Mouse (Mus musculus): Measurements from ENCODE around the gene Dnmt3a.

Dnmt3a gene

DNA sequence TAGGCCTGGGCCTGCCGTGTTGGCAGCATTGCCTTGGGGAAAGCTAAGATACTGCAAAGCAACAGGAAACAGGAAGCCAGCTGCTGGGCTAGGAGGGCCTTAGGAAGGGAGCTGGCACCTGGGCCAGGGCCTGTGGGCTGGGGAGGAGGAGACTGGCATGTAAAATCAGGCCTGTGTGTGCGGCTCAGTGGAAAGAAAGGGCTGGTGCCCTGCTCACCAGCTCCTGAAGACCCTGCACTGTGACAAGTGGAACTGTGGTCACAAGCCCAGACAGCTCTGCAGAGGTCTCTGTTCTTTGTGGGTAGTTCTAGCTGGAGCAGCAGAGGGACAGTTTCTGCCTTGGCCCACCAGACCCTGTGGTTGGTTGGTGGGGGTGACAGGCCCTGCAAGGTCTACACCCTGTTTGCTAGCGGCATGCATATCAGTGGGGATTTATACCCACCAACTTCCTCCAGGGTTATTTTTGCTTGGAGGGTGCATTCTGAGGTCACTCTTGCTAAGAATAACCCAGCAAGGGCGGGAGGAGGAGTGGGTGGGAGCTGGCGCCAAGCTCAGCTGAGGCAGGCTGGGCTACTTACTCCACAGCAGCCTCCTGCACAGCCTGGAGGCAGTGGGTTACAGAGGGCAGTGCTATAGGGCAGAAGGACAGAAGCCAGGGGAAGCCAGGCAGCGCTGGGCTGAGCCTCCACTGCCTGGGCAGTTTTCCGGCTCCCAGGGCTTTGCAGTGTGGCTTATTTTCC lies 50.1 kb downstream of the Dnmt3a start:
- peak; percentile 70 for DNase-seq (ENCODE audit: low spot score)

DNA sequence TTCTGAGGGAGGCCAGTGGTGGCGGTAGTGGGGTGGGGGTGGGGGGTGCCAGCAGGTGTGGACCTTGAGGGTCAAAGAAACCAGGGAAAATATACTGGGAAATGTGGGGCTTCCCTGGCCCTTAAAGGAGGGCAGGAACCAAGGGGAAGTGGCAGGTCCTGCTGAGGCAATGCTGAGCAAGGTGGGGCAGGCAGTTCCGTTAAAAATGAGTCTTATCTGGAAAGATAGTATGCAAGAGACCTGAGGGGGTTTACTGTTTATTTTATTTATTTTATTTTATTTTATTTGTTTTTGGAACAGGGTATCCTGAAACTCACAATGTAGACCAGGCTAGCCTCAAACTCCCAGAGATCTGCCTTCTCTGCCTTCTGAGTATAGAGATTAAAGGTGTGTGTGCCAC lies 50.9 kb downstream of the Dnmt3a start:
- DNase-seq (ENCODE audit: low spot score) = no peak

DNA sequence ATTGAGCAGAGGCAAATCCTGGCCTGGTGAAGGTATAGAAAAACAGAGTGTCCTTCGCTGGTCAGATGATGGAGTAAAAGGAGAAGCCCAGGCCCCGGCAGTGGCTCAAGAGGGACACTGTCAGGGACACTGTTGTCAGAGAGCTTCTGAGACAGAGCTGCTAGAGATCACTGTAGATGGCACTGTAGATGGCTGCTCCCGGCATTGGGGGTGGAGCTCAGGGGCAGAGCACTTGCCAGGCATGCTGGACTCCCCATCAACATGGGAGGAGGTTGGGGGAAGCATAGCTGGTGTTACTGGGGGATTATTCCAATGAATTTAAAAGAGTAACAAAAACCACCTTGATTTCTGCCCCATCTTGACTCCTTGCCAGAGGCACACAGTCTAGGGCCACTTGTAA lies 51.4 kb downstream of the Dnmt3a start:
- no peak for DNase-seq (ENCODE audit: low spot score)

DNA sequence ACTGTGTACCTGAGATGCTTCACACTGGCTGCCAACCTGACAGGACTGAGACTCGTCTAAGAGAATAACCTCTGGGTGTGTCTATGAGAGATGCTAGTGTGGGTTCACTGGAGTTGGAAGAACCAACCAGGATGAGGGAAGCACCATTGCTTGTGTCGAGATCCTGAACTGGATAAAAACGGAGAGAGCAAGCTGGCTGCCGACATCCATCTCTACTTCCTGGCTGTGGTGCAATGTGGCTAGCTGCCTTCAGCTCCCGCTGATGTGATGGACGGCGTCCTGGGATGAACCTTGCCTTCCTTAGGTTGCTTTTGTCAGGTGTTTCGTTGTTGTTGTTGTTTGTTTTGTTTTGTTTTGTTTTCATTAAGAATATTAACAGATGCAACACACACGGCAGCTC lies 52.0 kb downstream of the Dnmt3a start:
- DNase-seq (ENCODE audit: low spot score) = no peak

DNA sequence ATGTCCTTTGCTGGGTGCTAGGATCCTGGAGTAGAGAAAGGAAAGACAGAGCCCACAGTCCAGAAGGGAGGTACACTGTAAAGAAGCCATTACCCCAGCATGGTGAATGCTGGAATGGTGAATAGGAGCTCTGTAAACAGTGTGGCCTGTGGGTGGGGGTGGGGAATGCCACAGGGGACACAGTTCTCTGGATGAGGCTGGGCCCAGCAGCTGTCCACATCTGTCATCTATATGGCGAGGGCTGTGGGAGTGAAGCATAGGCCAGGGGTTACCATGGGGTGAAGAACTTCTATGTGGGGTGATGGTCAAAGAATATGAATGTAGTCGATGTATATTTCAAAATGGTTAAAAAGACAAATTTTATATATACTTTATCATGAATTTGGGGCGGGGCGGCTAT lies 52.9 kb downstream of the Dnmt3a start:
- DNase-seq (ENCODE audit: low spot score) = no peak

DNA sequence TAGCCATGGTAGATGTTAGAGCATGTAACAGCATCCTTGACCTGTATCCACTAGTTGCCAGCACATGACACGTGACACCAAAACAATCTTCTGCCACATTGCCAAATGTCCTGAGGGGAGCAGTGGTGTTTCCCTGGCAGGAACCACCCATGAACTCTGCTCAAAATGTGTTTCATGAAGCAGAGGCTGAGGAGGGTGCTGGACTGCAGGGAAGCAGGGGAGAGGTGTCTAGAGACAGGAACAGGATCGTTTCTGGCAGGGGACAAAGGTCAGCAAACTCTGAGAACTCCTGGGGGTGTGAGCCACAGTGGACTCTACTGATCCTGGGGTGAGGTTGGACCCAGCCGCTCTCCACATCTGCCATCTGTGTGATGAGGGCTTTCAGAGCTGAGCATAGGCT lies 53.7 kb downstream of the Dnmt3a start:
- no peak for DNase-seq (ENCODE audit: low spot score)

DNA sequence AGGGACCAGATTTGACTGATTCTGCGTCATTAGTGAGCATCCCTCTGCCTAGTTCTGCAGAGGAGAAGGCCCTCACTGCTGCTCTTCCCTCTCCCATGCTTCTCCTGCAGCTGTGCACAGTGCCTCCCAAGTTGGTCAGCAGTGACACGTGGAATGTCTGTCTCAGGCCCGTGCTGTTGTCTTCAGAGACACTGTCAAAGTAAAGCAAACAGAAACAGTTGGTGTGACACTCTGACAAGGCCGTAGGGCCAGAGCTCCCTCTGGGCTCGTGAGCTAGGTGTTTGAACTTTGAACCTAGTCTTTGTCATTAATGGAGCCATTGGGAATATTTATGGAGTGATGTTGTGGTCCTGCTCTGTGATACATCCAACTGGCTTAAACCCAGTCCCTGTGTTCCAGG lies 54.2 kb downstream of the Dnmt3a start:
- no peak for DNase-seq (ENCODE audit: low spot score)

DNA sequence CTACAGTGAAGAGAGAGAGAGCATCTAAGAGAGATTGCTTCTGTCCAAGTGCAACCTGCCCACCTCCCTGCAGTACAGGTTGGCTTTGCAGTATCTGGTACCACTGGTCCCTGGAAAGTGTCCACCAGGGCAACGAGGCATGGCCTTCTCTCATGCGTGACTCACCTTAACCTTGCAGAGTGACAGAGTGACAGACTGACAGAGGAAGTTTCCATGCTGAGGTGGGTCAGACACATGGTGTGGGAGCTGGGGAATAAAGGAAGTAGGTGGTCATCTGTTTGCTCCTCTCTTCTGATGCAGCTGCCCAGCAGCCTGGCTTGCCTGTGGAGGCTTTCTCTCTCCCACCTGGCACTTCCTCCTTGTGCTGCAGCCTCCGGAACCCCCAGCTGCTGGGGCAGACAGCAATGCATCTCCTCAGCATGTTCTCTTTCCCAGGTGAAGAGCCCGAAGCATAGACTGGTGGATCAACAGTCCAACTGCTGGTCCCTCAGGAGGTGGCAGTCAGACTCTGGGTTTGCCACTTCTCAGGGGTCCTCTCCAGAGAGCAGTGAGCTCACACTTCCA lies 55.9 kb downstream of the Dnmt3a start:
- DNase-seq (ENCODE audit: low spot score) = no peak

DNA sequence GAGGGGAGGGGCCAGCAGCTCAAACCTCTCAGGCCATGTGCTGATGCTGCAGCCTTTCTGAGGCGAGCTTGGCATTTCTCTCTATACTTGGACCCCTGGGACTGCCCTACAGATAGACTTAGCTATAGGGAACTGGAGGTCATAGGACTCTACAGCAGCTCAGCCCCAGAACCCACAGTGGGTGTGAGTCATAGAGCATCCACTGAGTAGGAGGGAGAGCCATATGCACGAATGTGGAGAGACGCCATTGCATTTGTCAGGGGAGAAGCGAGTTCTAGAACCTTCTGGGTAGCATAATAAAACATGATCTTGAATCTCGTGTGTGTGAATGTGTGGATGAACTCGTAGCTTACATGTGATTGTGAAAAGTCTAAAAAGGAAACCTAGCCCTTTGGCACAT lies 56.4 kb downstream of the Dnmt3a start:
- DNase-seq (ENCODE audit: low spot score) = no peak

DNA sequence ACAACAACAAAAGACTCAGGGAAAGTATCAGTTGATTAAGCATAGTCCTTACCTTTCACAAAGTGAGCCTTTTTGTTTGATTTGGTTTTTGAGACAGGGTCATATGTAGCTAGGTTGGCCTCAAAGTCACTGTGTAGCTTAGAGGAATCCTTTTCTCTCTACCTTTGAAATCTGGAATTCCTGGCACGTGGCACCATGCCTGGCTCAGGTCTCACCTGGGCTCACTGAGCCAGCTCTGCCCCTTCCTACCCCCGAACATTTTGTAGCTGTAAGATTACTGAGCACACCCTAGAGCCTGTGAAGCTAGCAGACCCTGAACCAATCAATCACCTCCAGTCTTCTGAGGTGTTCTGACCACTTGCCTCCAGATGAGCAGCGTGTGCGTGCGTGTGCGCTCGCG lies 58.4 kb downstream of the Dnmt3a start:
- no peak for DNase-seq (ENCODE audit: low spot score)

DNA sequence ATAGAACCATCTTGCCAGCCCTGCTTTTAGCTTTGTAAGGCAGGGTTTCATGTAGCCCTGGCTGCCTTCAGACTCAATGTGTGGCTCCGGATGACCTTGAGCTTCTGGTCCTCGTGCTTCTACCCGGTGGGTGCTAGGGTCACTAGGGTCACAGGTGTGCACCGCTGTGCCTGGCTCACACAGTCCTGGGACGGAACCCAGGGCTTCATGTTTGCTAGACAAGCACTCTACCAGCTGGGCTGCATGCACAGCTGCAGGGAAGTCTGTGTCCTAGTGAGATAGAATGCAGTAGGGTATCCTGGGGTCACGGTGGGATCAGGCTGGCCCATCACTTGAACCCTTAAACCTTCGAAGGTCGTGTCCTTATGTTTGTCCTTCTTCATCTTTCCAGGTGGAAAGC lies 59.8 kb downstream of the Dnmt3a start:
- no peak for DNase-seq (ENCODE audit: low spot score)

DNA sequence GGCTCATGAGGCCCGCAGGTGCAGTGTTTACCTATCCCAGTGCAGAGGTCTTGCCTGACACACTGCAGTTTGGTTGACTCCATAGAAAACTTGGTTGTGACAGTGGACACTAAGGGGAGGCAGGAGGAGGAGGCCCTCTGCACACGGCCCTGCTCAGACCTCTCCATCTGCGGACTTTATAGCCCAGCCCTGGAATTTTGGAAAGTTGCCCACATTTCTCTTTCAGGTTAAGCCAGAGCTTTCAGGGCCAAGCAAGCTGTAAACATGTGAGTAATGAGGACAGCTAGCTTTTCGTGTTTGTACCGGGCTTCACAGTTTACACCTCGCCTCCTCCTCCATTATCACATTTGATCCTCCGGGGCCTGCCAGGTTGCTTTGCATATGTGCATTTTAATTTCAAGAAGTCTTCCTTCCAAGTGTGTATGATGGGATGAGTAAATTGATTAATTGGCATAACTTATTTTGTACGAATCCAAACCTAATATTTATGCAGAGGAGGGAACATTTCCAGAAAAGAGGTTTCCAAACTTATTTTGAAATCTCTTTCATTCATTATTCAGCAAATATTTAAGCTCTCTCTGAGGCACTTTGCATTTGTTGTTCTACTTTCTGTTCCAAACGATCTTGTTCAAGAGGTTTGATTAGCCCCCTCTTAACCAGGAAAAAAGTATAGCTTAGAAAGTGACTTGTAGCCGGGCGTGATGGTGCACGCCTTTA lies 61.0 kb downstream of the Dnmt3a start:
- peak; percentile 61 for DNase-seq (ENCODE audit: low spot score)

DNA sequence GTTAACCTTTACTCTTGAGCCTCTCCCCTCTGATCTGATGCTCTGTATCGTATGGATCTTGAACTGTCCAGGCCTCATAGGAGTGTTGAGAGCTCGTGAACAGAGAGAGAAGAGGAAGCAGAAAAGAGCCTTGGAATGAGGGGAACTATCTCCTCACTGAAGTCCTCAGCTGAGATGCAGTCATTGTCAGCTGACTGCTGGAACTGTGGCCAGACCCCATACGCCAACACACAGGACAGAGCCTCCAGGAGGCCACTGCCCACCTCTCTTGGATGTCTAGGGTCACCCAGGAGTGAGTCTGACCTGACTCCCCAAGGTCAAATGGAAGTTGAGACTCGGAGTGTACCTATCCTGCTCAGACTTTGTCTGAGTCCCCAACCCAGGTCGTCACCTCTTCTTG lies 62.3 kb downstream of the Dnmt3a start:
- DNase-seq (ENCODE audit: low spot score) = no peak

DNA sequence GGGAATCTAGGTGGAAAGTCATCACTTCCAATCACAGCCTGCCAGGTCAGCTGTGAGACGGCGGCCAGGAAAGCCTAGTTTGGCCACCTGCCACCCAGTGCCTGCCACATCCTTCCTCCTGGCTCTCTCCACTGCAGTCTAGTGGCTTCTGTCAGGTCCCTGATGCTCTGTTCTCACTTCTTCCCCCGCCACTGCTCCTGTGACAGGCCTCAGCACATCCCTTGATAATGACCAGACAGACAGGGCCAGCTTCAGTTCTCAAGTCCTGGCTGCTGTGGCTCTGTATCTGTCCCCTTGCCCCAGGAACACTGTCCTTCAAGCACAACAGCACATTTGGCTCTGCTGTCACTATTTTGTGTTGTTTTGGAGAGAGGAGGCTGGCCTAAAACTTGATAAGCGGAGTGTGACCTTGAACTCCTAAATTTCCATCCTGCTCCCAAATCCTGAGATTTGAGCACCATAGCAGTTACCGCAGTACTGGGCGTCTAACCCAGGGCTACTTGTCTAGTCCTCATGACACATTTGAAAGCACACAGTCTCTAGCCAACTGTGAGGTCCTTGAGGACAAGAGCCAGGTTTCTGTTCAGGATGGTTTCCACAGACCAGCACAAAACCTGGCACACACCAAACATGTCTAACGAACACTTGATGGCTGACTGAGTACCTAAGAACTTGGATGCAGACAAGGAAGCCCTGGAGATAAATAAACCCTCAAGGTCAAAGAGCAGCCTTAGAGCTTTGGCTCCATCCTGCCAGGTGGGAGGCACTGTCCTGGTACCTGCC lies 63.1 kb downstream of the Dnmt3a start:
- DNase-seq (ENCODE audit: low spot score) = no peak

DNA sequence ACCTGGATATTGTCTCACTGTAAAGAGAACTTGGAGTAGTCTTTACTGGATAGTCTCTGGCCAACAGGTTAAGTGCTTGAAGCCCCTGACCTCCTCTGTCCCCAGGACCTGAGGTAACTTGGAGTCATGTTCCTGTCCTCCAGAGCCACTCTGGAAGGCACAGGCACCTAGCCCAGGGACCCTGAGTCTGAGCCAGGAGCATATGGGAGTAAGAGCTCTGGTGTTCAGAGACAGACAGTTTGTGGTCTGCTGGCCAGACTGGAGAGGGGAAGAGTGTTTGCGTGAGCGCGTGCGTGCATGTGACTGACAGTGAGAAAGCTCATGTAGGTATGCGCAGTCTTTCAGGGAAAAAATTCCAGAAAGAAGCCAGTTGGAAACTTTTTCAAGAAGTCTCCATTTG lies 64.2 kb downstream of the Dnmt3a start:
- no peak for DNase-seq (ENCODE audit: low spot score)

DNA sequence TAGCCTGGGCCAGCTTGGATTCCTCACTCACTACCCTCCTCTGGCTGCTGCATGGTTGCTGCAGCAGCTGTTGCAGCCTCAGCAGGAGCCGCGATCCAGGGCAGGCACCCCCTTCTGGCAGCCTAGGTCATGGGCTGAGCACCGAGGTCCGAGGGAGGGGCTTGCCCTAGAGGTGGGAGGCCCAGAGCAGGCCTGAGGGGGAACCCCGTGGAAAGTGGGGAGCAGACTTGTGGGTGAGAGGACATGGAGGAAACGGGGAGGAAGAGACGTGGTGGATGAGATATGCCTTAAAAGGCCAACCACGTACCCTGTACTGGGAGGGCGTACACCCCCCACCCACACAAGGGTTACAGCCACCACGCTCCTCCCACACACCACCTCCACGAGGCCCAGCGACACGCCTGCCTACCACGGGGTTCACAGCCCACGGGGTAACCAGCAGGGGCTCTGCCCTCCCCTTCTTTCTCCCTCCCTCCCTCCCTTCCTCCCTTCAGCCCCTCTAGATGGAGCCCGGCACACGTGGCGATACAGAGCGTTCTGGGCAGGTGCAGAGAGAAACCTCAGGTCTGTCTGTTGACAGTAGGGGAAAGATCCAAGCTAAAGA lies 65.2 kb downstream of the Dnmt3a start:
- DNase-seq (ENCODE audit: low spot score) = no peak

DNA sequence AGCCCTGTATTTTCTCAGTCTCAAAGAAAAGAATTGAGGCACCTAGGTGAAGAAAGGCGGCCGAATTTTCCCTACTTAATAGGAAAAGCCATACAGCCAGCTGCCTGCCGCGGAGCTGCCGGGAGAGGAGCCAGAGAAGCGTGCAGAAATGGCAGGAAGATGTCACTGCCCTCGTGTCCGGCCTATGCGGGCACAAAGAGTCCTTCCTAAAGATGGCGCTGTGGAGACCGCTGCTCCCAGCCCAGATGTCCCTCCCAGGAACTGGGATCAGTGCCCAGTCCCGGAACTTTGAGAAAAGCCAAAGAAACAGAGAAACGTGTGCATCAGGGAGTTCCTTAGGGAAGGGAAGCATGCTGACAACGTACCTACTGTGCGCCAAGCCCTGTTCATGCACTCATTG lies 65.8 kb downstream of the Dnmt3a start:
- peak; percentile 59 for DNase-seq (ENCODE audit: low spot score)

DNA sequence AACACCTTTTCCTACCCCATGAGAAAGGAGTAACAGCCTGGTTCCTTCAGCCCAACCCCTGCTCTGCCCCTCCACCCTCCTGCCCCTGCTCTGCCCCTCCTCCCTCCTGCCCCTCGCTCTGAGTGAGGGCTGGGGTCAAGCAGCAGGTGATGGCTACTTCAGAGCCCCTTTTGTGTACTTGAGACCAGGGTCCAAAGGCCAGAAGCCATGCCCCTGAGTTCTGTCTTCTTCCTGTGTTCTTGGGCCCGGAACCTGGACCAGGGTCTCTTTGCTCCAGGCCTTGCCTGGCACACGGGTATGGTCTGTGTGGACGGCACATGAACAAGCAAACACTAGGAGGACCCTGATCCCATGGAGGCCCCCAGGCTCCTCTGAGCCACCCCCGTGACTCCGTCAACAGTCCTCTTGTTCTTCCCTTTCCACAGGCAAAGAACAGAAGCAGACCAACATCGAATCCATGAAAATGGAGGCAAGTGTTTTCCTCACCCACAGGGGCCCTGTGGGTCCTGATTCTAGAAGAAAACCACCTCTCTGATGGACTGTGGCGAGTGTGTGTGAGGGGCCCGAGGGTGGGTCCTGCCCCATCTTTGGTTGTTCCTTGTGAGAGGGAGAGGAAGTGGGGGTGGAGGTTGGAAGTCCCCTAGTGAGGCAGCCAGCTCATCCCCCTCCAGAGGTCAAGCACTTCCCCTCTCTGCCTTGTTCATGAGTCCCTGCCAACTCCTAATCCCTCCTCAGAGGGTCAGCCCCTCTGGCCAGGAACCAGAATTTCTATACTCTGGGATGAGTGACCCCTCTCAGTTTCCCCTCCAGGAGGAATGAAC lies 66.8 kb downstream of the Dnmt3a start:
- no peak for DNase-seq (ENCODE audit: low spot score)

DNA sequence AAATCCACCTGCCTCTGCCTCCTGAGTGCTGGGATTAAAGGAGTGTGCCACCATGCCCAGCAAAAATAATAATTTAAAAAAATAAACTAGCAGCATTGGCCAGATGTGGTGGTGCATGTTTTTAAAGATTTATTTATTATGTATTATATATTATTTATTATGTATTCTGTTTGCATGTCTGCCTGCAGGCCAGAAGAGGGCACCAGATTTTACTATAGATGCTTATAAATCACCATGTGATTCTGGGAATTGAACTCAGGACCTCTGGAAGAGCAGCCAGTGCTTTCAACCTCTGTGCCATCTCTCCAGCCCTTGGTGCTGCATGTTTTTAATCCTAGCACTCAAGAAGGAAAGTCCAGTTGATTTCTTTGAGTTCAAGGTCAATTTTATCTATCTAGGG lies 69.7 kb downstream of the Dnmt3a start:
- no peak for DNase-seq (ENCODE audit: low spot score)

DNA sequence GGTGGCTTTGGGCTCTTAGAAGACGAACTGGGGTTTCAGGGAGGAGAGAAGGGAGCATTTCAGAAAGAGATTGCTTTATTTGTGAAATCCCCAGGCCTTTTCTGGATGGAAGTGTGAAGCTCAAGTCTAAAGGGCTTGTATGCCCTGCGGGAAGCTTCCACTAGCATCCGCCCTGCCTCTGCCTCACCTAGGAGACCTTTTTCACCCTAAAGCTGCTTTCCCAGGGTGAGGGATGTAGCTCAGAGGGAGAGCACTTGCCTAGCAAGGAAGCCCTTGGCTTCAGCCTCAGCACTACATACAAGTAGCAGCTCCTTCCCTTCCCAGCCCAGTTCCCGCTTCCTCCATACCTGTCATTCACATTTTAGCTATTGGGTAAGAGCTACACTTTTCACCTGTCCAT lies 71.6 kb downstream of the Dnmt3a start:
- DNase-seq (ENCODE audit: low spot score) = no peak

DNA sequence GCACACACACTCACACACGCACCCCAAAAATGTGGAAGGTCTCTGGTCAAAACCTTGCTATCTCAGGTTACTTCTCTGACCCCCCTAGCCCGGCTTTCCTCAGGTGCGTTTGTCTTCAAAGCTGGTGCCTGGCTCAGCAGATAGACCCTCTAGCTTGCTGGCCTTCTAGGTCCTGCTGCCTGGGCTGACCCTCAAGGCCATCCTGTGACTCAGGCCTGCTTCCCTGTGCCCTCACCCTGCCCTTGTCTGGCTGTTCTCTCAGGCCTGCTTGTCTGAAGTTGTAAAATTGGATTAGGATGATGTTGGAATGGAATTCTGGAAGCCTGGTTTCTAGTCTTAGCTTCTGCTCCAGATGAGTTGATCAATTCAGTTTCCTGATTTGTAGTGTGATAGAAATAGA lies 75.7 kb downstream of the Dnmt3a start:
- no peak for DNase-seq (ENCODE audit: low spot score)

All from ovary, adult 18-20 months (tissue).